Mouse (Mus musculus): Measurements from ENCODE around the gene Pus1. TPM values are rescaled to one million over a fixed set of nuclear protein-coding genes. Genes with fewer than 3 reads are reported as not detected.

Pus1 gene
- 11.6 and 15.9 TPM in 2 replicates for polyA plus RNA-seq (2012; rRNA removed)

DNA sequence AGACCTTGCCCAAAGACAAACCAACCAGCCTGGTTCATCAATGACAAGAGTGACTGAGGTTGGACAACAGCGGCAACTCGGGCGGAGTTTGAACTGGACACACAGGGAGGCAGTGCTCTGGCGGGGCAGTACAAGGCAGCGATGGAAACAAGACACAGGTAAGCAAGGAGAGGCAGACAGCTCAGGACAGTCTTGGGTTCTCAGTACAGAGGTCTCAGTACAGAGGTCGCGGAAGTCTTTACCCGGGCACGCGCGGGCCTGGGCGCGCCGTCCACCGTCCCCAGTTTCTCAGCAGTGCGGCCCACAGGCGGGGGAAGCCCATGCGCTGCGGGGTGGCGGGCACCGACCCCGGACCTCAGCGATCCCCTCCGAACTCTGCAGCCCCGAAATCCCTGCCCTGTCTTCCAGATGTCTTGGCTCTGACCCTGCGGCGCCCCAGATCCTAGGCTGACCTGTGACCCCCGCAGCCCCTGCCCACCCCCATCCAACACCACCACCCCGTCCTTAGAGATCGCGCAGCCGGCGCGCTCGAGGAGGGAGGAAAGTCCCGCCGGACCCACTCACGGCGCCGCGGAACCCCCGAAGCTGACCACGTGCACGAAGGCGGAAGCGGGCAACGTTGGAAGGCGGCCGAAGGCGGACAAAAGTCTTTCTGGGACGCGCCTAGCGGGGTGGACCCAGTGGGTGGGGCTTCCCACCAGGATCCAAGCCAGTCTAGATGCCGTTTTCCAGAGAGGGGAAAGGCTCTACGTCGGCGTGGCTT, at the start of gene Pus1:
Gene Pus1 (minus strand): TSS at position 662 of the 763 bp plus-strand sequence.
- peak; percentile 92 for DNase-seq
- Histone ChIP-seq H3K4me3 (replicated peaks; ENCODE audit: extremely low read depth, low read depth, low read length) (peak within 1 kb of the TSS; percentile 71), H3K4me1 (ENCODE audit: control insufficient read depth, insufficient read depth, low read length) (peaks cover 5% of the 10 kb centered on the region; the same call in 1 of the 2 replicates)
- under 1% methylated on average over 57 of the region's 57 CpGs for WGBS
- TF ChIP-seq POLR2A (IDR thresholded peaks at IDR 0.05; ENCODE audit: borderline replicate concordance, extremely low read depth, low read depth, low read length) (peak; percentile 22; the same call in 1 of the 2 replicates), CTCF (IDR thresholded peaks at IDR 0.05; ENCODE audit: insufficient read depth, low read length) (no peak)

GRCm38 (mm10) chr5:110827576-110827975, 47.1 kb upstream of the Pus1 start:
- TF ChIP-seq POLR2A (IDR thresholded peaks at IDR 0.05; ENCODE audit: borderline replicate concordance, extremely low read depth, low read depth, low read length) (no peak), CTCF (IDR thresholded peaks at IDR 0.05; ENCODE audit: insufficient read depth, low read length) (no peak)
- Histone ChIP-seq H3K4me1 (ENCODE audit: control insufficient read depth, insufficient read depth, low read length) (no peaks in the 10 kb centered on the region), H3K4me3 (replicated peaks; ENCODE audit: extremely low read depth, low read depth, low read length) (no peak overlapping the region)
- DNase-seq = no peak
- WGBS = 92% methylated on average over 5 of the region's 5 CpGs

- Histone ChIP-seq H3K4me1 (ENCODE audit: control insufficient read depth, insufficient read depth, low read length) (no peaks in the 10 kb centered on the region), H3K4me3 (replicated peaks; ENCODE audit: extremely low read depth, low read depth, low read length) (no peak overlapping the region)
- WGBS = 84% methylated on average over 8 of the region's 8 CpGs
- DNase-seq = no peak
- no peak for TF ChIP-seq POLR2A (IDR thresholded peaks at IDR 0.05; ENCODE audit: borderline replicate concordance, extremely low read depth, low read depth, low read length)
- no peak for TF ChIP-seq CTCF (IDR thresholded peaks at IDR 0.05; ENCODE audit: insufficient read depth, low read length)
Observed at GRCm38 (mm10) chr5:110826781-110827495, 46.5 kb upstream of the Pus1 start.

DNA sequence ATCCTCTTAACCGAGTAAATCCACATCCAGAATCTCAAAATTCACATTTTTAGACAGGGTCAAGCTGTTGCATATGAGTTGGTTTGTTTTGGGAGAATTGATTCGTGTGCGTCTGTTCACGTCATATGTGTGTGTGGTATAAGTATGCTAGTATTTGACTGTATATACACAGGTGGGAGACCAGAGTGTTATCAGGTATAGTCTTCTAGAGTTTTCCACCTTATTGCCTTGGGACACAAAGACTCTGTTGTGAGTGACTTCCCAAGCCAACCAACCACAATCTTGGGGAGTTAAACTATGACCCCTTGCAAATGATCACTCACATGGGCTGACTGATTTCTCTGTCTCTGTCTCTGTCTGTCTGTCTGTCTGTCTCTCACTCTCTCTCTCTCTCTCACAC, 44.0 kb upstream of the Pus1 start:
- Histone ChIP-seq H3K4me3 (replicated peaks; ENCODE audit: extremely low read depth, low read depth, low read length) (no peak overlapping the region), H3K4me1 (ENCODE audit: control insufficient read depth, insufficient read depth, low read length) (no peaks in the 10 kb centered on the region)
- no peak for TF ChIP-seq CTCF (IDR thresholded peaks at IDR 0.05; ENCODE audit: insufficient read depth, low read length)
- 81% methylated on average over 4 of the region's 4 CpGs for WGBS
- no peak for DNase-seq

DNA sequence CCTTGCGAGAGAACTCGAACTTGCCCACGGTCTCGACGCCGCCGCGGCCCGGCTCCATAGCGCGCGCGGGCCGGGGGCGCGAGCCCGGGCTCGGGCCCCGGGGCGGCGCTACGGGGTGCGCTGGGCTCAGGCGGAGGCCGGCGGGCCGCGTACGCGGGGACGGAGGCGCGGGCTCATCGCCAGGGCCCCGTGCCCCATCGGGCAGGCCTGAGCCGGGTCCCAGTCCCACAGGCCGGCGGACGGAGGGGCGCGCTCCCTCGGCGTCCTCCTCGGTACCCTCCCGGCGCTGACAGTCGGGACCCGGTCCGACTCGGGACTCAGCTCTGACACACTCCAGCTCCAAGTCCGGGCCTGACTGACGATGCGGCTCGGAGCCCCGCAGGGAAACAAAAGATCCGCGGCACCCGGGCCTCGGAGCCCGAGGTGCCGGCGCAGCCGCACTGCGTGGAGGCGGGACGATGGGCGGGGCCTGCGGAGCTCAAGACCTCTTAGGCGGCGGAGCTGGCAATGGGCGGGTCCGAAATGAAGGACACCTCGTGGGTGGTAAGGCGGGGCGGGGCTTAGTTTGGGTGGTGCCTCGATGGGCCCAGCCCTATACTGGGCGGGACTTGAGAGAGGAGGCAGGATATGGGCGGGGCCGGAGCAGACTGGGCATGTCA, 29.3 kb upstream of the Pus1 start, which contains the start of gene Ulk1:
Gene Ulk1 (minus strand): TSS at position 431 of the 659 bp plus-strand sequence.
- DNase-seq = peak; percentile 99
- TF ChIP-seq CTCF (IDR thresholded peaks at IDR 0.05; ENCODE audit: insufficient read depth, low read length) (no peak), POLR2A (IDR thresholded peaks at IDR 0.05; ENCODE audit: borderline replicate concordance, extremely low read depth, low read depth, low read length) (peak; percentile 96)
- Histone ChIP-seq H3K4me1 (ENCODE audit: control insufficient read depth, insufficient read depth, low read length) (peaks cover 9% of the 10 kb centered on the region), H3K4me3 (replicated peaks; ENCODE audit: extremely low read depth, low read depth, low read length) (peak within 1 kb of the TSS; percentile 87)
- WGBS = 1% methylated on average over 80 of the region's 80 CpGs

DNA sequence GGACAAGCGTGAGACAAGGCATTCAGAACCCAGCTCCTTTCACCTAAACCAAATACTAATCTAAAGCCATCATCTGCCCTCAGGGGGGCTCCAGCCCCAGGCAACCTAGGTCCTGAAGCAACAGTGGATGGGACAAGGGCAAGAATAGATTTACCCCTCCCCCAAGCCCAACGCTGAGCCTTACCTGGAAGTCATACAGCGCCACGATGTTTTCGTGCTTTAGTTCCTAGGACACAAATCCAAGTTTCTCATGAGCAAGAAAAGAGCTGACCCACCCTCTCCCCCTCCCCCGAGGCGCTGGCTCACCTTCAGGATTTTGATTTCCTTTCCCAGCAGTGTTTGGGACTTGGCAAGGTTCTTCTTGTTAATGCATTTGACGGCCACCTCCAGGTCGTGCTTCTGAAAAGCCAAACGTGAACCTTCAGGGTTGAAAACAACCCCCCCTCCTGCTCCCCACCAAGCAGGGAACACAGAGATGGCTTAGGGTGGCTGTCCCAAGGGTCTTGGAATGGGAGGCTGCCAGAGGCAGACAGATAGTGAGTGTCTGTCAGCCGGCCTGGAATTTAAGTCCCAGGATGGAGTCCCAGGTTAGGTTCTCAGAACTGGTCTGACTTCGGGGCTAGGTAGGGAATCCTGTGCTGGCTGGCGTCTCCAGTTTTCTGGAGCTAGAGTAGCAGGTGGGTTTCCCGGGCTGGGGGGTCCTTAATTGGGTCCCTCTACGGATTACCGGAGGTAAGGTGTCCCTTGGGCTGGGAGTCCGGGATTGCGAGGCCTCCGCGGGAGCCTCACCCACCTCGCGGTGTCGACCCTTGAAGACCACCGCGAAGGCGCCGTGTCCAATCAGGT, 28.6 kb upstream of the Pus1 start:
- H3K4me3 ChIP-seq (replicated peaks; ENCODE audit: extremely low read depth, low read depth, low read length) = peak overlapping the region; percentile 87
- TF ChIP-seq POLR2A (IDR thresholded peaks at IDR 0.05; ENCODE audit: borderline replicate concordance, extremely low read depth, low read depth, low read length) (no peak), CTCF (IDR thresholded peaks at IDR 0.05; ENCODE audit: insufficient read depth, low read length) (no peak)
- WGBS = under 1% methylated on average over 27 of the region's 27 CpGs
- H3K4me1 ChIP-seq (ENCODE audit: control insufficient read depth, insufficient read depth, low read length) = peaks cover 9% of the 10 kb centered on the region
- DNase-seq = peak; percentile 48

DNA sequence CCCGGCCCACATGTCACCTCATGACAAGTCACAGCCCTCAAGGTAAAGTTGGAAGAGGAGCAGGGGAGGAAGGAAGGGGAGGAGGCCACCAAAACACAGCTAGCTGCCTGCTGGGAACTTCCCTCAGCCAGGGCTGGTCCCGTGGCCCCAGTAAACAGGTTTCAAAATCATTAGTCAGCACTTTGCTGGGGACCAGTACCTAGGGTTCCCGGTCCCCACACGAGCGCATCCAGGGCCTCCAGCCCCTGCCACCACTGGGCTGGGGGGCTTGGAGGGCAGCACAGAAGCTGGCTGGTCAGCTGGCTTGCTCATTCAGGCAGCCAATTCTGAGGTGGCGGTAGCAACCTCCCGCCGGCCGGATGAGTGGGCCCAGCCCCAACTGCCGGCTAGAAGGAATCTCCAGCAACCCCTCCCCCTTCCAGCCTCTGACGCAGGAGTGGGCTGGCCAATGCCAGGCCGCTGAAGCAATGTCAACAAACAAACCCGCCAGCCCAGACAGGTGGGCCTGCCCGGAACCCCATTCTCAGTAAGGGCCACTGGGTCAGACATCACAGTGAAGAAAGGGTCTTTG, 27.7 kb upstream of the Pus1 start:
- peaks cover 9% of the 10 kb centered on the region for H3K4me1 ChIP-seq (ENCODE audit: control insufficient read depth, insufficient read depth, low read length)
- WGBS = 1% methylated on average over 14 of the region's 14 CpGs
- TF ChIP-seq CTCF (IDR thresholded peaks at IDR 0.05; ENCODE audit: insufficient read depth, low read length) (no peak), POLR2A (IDR thresholded peaks at IDR 0.05; ENCODE audit: borderline replicate concordance, extremely low read depth, low read depth, low read length) (peak; percentile 43; the same call in 1 of the 2 replicates)
- H3K4me3 ChIP-seq (replicated peaks; ENCODE audit: extremely low read depth, low read depth, low read length) = peak overlapping the region; percentile 87
- DNase-seq = peak; percentile 92

DNA sequence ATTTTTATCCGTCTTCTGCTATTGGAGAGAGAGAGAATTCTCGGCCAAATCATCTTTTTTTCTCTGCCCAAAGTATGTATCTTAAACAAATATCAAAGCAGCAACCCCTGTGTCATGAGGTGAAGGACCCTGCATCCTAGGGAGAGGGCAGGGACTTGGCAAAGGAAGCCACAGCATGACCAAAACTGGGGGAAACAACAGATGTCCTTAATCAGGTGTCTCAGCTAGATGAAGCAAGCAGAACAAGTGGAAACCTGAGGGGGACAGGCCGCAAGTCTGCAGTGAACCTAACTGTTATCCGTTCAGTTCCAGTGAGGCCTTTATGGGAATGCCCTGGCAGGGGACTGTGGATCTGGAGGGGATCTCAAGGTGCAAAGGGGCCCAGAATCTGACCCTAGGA, 27.0 kb upstream of the Pus1 start:
- 72% methylated on average over 4 of the region's 4 CpGs for WGBS
- TF ChIP-seq POLR2A (IDR thresholded peaks at IDR 0.05; ENCODE audit: borderline replicate concordance, extremely low read depth, low read depth, low read length) = no peak
- TF ChIP-seq CTCF (IDR thresholded peaks at IDR 0.05; ENCODE audit: insufficient read depth, low read length) = no peak
- H3K4me1 ChIP-seq (ENCODE audit: control insufficient read depth, insufficient read depth, low read length) = peaks cover 9% of the 10 kb centered on the region
- DNase-seq = no peak
- no peak overlapping the region for H3K4me3 ChIP-seq (replicated peaks; ENCODE audit: extremely low read depth, low read depth, low read length)

Measured in lung, adult 2 months (tissue).